Mouse (Mus musculus) urinary bladder, postnatal 14 days (tissue): Measurements from ENCODE around the gene Pax2.

Source experiments
- DNase-seq: peaks from one replicate; pipeline ENCODE4 v3.0.0; 2021; ENCODE audit warnings: low spot score

Pax2 gene

GRCm38 (mm10) chr19:44784391-44784790, 28.5 kb downstream of the Pax2 start:
- DNase-seq, result no peak

GRCm38 (mm10) chr19:44788488-44788887, 32.6 kb downstream of the Pax2 start:
- DNase-seq, result no peak

DNA sequence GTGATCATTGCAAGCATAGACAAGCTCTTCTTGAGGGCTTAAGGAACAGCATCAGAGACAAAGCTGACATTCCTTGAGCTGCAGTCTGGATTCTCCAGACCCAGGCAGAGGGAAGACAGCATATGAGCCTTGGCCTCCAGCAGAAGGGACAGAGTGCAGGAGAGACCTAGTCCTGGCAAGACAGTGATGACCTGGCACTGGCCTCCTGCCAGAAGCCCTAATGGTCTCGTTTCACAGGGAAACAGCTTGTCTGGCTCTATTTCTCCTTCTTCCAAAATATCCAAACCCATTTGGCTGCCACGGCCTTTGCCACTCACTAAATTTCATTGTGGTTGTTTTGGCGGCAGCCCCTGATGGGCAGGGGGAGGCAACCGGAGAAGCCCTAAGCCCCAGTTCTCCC, 36.1 kb downstream of the Pax2 start:
- DNase-seq, result no peak

DNA sequence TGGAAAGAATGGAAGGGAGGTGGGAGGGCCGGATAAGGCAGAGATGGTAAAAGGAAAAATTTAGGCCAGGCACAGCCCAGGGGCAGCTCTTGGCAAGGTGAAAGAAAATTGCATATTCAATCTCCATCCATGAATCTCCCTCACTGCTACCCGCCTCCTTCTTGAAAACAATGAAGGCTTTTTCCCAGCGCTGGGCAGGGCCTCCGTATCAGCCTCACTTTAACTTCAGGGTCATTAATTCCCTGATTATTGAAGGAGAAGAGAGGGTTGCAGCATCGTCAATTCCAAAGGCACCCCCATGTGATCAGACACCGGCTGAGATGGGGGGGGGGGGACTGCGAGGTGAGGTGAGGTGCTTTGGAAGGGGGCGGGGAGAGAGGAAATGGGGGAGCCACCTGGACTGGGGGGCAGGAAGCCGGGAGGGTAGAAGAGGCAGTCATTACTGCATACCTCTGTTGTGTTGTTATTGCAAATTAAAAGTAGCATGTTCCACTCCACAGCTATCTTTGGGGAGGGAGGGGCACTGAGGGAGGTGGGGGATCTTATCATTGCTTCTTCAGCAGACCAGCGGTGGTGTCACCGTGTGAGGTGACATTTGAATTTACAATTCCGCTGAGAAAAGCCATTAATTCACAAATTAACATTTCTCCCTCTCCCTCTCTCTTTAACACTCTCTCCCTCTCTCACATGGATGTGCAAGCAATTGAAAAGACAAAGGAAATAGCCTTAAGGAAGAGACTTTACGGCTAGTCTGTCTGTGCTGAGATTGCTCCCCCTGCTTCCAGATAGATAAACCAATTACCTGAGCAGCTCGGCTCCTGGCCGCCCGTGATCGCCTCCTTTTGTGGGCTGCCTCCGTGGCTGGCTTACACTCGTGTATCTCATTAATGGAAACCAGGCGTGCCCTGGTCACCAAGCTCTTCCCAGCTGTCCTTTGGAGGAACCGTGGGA, 41.5 kb downstream of the Pax2 start:
- DNase-seq, result no peak

DNA sequence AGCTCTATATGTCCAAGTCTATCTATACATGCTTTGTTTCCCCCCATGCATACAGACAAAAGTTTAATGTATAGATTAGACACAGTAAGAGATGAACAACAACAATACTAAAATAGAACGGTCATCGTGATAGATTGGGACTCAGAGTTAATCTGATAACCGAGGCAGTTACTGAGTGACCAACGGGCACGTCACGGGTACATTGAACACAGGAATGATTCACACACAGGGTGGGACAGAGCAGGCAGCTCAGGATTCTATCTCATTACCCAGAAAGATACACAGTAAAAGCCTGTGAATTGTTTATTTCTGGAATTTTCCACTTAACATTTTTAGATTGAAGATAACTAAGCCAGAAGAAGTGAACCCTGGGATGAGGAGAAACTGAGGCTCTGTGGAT, 42.9 kb downstream of the Pax2 start:
- no peak for DNase-seq

DNA sequence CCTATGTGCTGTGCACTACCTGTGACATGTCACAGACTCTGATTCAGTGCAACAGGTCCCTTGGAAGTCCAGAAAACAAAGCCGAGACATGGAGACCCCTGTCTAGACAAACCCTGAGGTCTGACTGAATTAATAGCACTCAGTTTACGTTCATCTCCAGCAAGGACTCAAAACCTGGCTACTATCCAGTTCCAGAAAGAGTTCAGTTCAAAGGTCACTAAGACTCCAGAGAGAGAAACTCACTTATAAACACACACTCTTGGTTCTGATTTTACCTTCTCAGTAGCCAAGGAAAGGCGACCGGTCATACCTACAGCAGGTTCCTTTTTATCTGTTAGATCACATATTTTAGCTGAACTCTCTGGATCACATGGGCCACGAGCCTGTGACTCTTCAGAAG, 43.3 kb downstream of the Pax2 start:
- no peak for DNase-seq

GRCm38 (mm10) chr19:44800327-44800726, 44.5 kb downstream of the Pax2 start:
- no peak for DNase-seq

GRCm38 (mm10) chr19:44808734-44809133, 52.9 kb downstream of the Pax2 start:
- DNase-seq, result no peak

DNA sequence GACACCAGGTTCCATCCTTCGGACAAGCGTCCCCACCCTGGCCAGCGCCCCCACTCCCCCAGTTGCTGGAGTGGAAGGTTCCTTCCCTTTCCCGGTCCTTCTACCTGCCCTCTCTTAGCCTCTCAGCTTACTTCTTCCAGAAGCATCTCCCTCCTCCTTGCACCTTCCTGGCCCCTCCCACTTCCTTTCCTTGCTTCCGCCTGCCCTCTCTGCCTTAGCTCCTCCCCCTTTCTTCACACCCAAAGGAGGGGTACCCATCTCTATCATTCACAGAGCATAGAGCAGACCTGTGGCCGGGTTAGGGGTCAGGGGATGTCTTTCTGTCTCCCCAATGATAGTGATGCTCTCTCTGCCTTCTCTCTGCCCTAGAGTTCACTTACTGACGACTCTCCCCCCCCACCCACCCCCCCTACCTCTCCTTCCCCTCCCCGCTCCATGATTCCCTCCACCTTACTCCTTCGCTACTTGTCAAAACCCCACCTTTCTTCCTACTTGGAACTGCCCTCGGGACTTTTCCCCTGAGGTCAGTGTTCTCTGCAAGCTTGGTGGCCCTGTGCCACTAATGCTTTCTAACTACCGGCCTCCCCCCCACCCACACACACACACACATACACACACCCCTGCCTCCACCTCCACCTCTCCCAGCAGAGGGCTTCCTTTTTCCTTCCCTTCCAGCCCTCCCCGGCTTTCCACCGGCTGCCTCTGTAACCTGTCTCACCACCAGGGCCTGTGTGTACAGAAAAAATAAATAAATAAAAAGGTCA, 57.0 kb downstream of the Pax2 start:
- no peak for DNase-seq

DNA sequence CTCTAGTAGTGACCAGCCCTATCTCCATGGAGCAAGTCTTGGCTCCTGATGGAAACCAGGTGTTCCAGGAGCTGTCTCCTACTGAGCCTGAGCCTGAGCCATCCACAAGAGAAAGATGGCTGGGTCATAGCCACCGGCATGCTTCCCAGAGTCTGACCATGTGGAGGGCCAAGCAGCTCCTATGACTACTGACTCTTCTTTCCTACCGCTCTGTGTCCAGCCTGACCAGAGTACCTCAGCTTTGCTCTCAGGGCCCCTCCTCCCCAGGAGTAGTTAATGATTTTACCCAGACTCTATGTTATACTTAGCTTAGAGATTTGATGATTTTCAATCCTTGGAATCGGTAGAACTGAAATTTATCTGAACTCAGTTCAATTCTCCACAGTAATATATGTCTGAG, 59.3 kb downstream of the Pax2 start:
- DNase-seq, result no peak

- no peak for DNase-seq
Measured at GRCm38 (mm10) chr19:44817403-44818128, 61.7 kb downstream of the Pax2 start.

GRCm38 (mm10) chr19:44818676-44819075, 62.8 kb downstream of the Pax2 start:
- no peak for DNase-seq

- no peak for DNase-seq
Measured at GRCm38 (mm10) chr19:44821581-44821980, 65.7 kb downstream of the Pax2 start.

GRCm38 (mm10) chr19:44822295-44822694, 66.5 kb downstream of the Pax2 start:
- DNase-seq, result no peak

DNA sequence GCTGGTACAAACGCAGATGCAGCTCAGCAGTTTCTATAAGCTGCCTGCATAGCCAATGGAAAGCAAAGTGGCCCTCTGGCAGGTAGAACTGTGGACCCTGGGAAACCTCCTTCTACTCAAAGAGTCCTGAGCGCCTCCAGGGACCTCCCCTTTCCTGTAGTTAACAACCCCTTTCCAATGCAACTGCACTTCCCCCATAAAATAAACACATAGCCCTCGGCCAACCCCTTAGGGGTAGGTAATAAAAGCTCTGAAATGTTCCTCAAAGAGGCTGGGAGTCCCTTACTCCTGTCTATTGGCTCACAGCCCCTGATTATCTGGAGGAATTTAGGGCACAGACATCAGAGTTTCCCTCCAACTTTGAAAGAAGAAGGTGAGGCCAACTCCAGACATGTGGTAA, 67.8 kb downstream of the Pax2 start:
- no peak for DNase-seq

- no peak for DNase-seq
Measured at GRCm38 (mm10) chr19:44825216-44825768, 69.4 kb downstream of the Pax2 start.

DNA sequence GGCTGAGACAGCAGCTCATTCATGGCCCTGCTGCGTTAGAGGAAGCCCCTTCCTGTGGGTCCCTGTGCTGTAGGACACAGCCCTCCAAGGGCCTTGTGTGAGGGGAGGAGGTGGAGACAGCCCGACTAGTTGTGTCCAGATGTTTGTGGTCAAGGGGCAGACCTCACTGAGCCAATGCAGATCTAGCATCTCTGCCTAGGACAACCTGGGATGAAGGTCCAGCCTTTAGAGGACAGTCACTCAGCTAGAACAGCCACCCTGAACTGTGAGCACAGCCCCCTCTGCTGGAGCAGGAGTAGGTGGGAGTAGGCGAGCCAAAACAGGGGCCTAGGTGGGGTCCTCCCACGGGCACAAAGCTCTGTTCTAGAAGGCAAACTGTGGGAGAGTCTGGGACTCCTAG, 70.0 kb downstream of the Pax2 start:
- no peak for DNase-seq

- DNase-seq, result no peak
Measured at GRCm38 (mm10) chr19:44833391-44833790, 77.5 kb downstream of the Pax2 start.

DNA sequence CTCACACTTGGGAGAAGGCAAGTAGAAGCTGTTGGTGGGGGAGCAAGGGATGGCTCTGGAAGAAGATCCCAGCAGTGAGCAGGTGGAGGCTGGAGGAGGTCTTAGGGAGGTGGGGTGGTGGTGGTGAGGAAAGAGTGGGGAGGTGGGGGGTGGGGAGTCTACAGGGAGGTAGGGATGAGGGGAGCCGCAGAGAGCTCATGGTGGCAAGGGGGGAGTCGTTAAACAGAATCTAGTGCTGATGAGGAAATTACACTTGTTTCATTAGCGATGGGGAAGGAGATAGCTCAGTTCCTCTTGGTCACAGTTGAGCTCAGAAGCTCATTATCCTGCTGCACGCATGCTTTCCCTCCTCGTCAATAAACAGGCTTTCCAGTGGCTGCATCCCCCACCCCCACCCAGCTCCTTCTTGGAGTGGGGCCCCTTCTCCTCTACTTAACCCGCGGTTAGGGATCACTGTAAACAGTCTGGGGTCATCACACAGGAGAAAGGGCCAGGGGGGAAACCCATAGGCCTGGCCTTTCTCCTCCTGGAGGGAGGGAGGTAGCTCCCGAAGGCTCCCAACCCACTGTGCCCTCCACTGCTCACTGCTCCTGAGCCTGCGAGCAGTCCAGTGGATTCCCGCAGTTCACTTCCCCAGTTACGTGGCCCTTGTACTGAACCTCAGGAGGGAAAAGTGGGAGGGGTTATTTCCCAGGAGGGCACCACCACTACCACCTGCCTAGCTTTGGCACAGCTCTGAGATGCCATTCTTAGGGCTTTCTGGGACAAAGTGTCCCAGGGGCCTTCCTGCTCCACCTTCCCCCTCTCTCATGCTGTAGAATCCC, 78.6 kb downstream of the Pax2 start:
- DNase-seq, result no peak

DNA sequence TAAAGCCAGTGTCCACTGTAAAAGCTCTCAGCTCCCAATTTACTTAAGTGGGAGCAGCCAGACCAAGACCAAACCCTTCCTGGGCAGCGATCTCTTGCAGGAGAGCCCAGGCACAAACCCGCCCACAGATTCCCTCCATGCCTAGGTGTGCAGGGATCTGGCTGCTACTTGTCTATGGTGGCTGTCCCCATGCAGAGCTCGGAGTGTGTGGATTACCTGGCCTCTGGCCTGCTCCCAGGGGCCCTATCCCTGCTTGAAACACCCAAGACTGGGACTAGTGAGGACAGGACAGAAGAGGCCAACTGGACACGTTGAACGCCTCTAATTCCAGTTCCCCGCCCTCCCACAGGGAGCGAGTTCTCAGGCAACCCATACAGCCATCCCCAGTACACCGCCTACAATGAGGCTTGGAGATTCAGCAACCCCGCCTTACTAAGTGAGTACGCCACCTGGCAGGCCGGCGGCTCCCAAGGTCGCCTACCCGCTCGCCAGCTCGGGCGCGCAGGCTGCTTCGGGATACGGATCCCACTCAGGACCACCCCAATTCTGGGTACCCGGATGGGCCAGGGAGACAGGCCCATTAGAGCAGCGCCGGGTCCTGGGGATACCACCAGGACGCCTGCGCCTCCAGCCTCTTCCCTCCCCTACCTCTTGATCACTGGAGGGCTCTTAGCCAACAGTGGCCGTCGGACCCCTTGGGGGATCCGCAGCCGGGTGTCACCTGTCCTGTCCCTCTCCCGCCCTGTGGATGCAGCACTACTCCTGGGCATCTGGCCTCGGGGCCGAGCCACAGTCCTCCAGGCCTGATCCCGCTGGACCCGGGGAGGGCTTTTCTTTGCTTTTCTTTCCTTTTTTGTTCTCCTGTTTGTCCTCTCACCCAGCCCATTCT, 79.4 kb downstream of the Pax2 start:
- no peak for DNase-seq
